Mouse (Mus musculus): ENCODE measurements at regions not wholly inside any gene's neighbourhood (a gene's known extent, or its start where the extent isn't known, plus 50 kb on each side); places are given as distances from the start of the nearest gene placed in this dataset.
"Not testable (repeated sequence)": the region's sequence is repeated elsewhere in the genome, so short reads cannot be mapped to it uniquely, and the experiment has no call there.

DNA sequence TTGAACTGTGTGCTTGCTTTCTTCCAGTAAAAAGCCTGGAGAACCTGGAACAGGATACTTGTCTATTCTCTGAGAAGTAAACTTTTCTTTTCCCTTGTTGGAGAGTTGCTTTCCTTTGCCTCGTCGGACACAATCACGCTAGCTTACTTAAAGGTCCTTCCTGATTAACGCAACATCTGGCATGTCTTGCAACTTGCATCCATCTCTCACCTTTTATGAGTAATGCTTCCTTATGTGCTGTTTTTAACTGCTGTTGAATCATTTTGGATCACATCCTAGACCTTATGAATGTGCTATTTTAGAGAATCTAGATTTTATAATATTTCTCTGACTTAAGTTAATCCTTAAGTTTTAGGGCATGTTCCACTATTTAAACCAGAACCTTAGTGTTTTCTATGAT, 188.4 kb upstream of the Pcsk5 start:
- DNase-seq: no peak

DNA sequence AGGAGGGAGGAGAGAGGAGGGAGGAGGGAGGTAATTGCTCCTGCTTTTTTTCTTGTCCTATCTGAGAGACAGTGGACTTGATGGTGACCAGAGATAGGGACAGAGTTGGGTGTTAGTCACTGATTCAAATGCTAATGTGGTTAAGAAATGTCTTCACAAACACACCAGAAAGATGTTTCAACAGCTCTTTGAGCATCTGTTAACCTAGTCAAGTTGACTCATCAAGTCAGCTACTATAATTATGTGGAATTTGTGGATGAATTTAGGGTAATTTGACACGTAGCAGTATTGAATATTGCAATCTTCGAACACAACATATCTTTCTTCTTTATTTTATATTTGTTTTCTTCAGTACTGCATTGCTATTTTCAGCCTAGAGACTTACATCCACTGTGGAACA, 182.9 kb upstream of the Pcsk5 start:
- DNase-seq: no peak

DNA sequence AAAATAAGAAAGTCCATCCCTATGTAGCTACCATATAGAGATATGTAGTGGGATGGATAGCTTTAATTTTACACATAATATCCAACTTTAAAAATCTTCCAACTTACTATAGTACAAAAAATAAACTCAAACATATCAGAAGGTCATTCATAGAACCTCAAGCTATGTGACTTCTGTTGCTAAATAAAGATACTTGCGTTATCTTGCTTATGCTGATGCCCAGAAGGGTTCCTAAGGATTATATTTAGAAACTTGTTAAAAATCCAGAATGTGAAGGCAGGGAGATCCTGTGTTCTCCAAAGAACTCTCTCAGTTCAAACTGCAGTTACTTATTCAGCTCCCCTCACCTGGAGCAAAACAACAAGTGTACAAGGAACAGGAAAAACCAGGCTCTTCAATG, 177.9 kb upstream of the Pcsk5 start:
- DNase-seq: no peak

- no peak for DNase-seq
These were observed 174.6 kb upstream of the Pcsk5 start for GRCm38 (mm10) chr19:18012029-18012428.

GRCm38 (mm10) chr19:17997561-17997960, 160.1 kb upstream of the Pcsk5 start:
- DNase-seq: no peak

GRCm38 (mm10) chr19:17983416-17983815, 146.0 kb upstream of the Pcsk5 start:
- no peak for DNase-seq

DNA sequence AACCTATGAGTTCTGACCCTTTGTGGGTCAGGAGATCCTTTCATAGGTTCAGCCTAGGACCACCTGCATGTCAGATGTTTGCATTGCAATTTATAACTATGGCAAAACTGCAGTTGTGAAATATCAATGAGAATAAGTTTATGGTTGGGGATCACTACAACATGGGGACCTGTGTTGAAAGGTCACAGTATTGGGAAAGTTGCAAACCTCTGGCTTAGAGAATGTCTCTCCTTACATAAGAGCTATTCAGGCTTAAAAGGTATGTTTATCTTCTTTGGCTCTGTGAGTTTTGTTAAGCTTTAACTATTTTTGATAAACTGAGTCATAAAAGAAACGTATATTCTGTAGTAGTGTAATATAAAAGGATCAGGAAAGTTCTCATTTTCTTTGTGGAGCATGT, 128.1 kb upstream of the Pcsk5 start:
- no peak for DNase-seq

GRCm38 (mm10) chr19:17958440-17958839, 121.0 kb upstream of the Pcsk5 start:
- no peak for DNase-seq

- DNase-seq: no peak
These were observed 95.2 kb upstream of the Pcsk5 start for GRCm38 (mm10) chr19:17932665-17933064.

GRCm38 (mm10) chr19:17927121-17927520, 89.7 kb upstream of the Pcsk5 start:
- DNase-seq: not testable (repeated sequence)

- DNase-seq: no peak
These were observed 70.1 kb upstream of the Pcsk5 start for GRCm38 (mm10) chr19:17907579-17907978.

DNA sequence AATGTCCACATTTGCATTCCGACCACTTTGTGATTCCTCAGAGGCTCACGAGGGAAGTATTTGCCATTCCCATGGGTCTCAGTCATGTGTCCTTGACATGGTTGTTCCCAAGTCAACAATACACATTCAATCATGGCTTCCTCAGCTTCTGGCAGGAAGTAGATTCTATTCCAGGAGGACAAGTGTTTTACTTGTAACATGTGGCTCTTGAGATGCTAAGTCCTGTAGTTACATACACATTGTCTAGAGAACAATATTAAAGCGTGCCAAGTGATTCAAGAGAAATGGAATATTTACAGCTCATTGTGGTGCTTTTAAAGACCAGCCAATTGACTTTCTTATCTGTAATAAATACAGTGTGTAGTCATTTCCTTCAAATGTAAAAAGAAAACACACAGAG, 66.7 kb upstream of the Pcsk5 start:
- DNase-seq: no peak

DNA sequence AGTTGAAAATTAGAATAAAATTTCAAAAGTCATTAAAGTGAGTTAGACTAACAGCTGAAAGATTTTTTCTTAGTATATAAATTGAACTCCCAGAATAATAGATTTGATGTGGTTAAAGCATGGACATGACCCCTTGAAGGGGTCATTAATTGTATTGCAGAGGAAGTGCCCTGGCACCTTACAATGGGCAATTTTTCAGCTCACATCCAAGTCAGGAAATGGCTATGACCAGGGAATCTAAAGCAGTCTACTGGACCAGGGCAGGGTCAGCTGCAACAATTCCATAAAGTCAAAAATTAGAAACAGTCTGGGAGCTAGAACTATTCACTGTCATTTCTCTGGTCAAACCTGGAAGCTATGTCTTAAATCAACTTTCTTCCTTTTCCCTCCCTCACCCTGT, 55.2 kb upstream of the Pcsk5 start:
- no peak for DNase-seq
